Mouse (Mus musculus) limb, embryonic 11.5 days (tissue): Measurements from ENCODE around the gene Lrba. TPM values are rescaled to one million over a fixed set of nuclear protein-coding genes. Genes with fewer than 3 reads are reported as not detected.

Experiments used
- ATAC-seq: fragments of 200-750 bp; cut with Nextera tagmentation; 2 replicates; pipeline ENCODE4 v1.8.0; 2017; ENCODE audit warnings: low read depth; ENCODE audit not compliant: insufficient number of reproducible peaks, low FRiP score, low TSS enrichment
- DNase-seq: peaks from one replicate; pipeline ENCODE4 v3.0.0-alpha.2; 2015; ENCODE audit warnings: low spot score
- H3K27ac ChIP-seq: fragments of 300-500 bp; sonication (generic); replicated peaks from 2 replicates; pipeline ENCODE4 v1.5.1; 2014; ENCODE audit warnings: low read depth, mild to moderate bottlenecking, low read length
- H3K27me3 ChIP-seq: fragments of 300-500 bp; sonication (generic); 2 replicates; pipeline ENCODE4 v1.6.1; 2014; ENCODE audit warnings: mild to moderate bottlenecking, low read length, mixed read lengths; ENCODE audit not compliant: control insufficient read depth, insufficient read depth
- H3K36me3 ChIP-seq: fragments of 300-500 bp; sonication (generic); 2 replicates; pipeline ENCODE4 v1.6.1; 2014; ENCODE audit warnings: mild to moderate bottlenecking, low read length, moderate library complexity, mixed read lengths; ENCODE audit not compliant: control insufficient read depth, insufficient read depth
- H3K4me1 ChIP-seq: fragments of 300-500 bp; sonication (generic); 2 replicates; pipeline ENCODE4 v1.6.1; 2014; ENCODE audit warnings: low read length, mixed read lengths; ENCODE audit not compliant: control insufficient read depth, insufficient read depth
- H3K4me2 ChIP-seq: fragments of 300-500 bp; sonication (generic); 2 replicates; pipeline ENCODE4 v1.6.1; 2014; ENCODE audit warnings: low read depth, mild to moderate bottlenecking, moderate library complexity; ENCODE audit not compliant: severe bottlenecking
- H3K4me3 ChIP-seq: fragments of 300-500 bp; sonication (generic); 2 replicates; pipeline ENCODE4 v1.5.1; 2014; ENCODE audit warnings: low read depth, low read length
- H3K9ac ChIP-seq: fragments of 300-500 bp; sonication (generic); 2 replicates; pipeline ENCODE4 v1.6.1; 2014; ENCODE audit warnings: mild to moderate bottlenecking, low read length
- H3K9me3 ChIP-seq: fragments of 300-500 bp; sonication (generic); 2 replicates; pipeline ENCODE4 v1.6.1; 2016; ENCODE audit warnings: low read length; ENCODE audit not compliant: control insufficient read depth
- WGBS: fragments of 180-500 bp; shearing (Covaris S2); extraction: QIAGEN DNeasy Blood & Tissue Kit; methylation state at CpG from one replicate; pipeline ENCODE4 v1.1.7; 2014; 5-methylcytosine and 5-hydroxymethylcytosine counted together
- polyA plus RNA-seq: library from polyadenylated mRNA; unstranded; fragments of >200 nt; fragmentation: Nextera tagmentation; extraction: Ambion mirVana; gene quantifications from 2 replicates; pipeline ENCODE4 v1.2.1, GENCODE M21; 2014

Lrba gene
- polyA plus RNA-seq, 1 experiment from 2014 or later: 11.9 TPM

GRCm38 (mm10) chr3:86693553-86693952, 469.1 kb downstream of the Lrba start:
- Histone ChIP-seq H3K9me3 (no peaks in the 10 kb centered on the region), H3K27me3 (no peaks in the 10 kb centered on the region), H3K4me2 (no peak overlapping the region), H3K4me3 (no peak overlapping the region), H3K36me3 (no peaks in the 10 kb centered on the region), H3K4me1 (no peaks in the 10 kb centered on the region), H3K9ac (no peak overlapping the region), H3K27ac (no peak overlapping the region)
- DNase-seq: no peak
- no peak for ATAC-seq
- 42% methylated on average over 7 of the region's 7 CpGs for WGBS

GRCm38 (mm10) chr3:86698947-86699346, 474.5 kb downstream of the Lrba start:
- Histone ChIP-seq H3K4me2 (no peak overlapping the region), H3K36me3 (no peaks in the 10 kb centered on the region), H3K27me3 (no peaks in the 10 kb centered on the region), H3K27ac (no peak overlapping the region), H3K9ac (no peak overlapping the region), H3K4me3 (no peak overlapping the region), H3K9me3 (no peaks in the 10 kb centered on the region), H3K4me1 (0 out of 2 replicates have a peak, but pooled peaks cover 3% of the 10 kb centered on the region)
- DNase-seq: no peak
- WGBS: 94% methylated on average over 2 of the region's 2 CpGs
- ATAC-seq: no peak

DNA sequence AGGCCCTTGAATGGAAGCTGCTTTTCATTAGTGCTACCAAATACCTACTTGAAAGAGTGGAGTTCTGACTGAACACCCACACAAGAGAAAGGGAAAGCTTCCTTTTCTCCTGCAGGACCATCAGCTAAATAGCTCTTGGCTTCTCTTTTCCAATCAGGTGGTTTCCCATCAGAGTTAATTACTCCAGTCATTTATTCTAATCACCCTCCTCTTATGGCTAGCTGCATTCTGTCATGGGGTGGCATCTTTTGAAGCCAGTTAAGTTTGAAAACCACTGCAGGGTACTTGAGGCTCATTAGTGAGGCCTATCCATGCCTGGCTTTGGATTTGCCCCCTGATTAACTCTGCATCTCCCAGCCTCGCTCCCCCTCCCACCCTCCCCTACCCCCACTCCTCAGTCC, 476.7 kb downstream of the Lrba start:
- peak; percentile 81 for ATAC-seq
- Histone ChIP-seq H3K27me3 (no peaks in the 10 kb centered on the region), H3K4me1 (peaks cover 4% of the 10 kb centered on the region; the same call in 1 of the 2 replicates), H3K4me2 (no peak overlapping the region), H3K36me3 (no peaks in the 10 kb centered on the region), H3K9me3 (no peaks in the 10 kb centered on the region), H3K9ac (no peak overlapping the region), H3K4me3 (no peak overlapping the region), H3K27ac (peak overlapping the region; percentile 38)
- DNase-seq: peak; percentile 64
- 0% methylated on average over 1 of the region's 1 CpGs for WGBS

DNA sequence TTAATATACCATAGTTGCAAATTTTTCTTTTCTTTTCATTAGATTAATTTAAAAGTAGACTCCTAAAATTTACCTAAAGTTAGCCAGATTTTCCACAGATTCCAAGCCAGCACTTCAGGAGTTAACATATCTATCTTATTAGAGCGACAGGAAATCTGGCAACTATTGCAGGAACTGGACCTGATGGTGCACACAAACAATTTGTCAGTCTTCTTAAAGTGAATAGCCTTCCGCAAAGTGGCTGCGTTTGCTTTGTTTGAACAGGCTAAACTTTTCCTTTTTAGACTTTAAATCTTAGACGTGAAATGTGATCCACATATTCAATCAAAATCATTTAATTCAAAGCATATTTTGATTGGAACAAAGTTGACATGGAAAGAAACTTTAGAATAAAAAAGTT, 485.0 kb downstream of the Lrba start:
- H3K4me3 ChIP-seq: no peak overlapping the region
- no peak for ATAC-seq
- H3K9ac ChIP-seq: no peak overlapping the region
- H3K27ac ChIP-seq: no peak overlapping the region
- peaks cover 8% of the 10 kb centered on the region; the same call in 1 of the 2 replicates for H3K4me1 ChIP-seq
- WGBS: 8% methylated on average over 4 of the region's 4 CpGs
- H3K4me2 ChIP-seq: no peak overlapping the region
- H3K27me3 ChIP-seq: no peaks in the 10 kb centered on the region
- no peaks in the 10 kb centered on the region for H3K9me3 ChIP-seq
- no peaks in the 10 kb centered on the region for H3K36me3 ChIP-seq
- DNase-seq: no peak

- Histone ChIP-seq H3K9ac (no peak overlapping the region), H3K4me2 (no peak overlapping the region), H3K27ac (no peak overlapping the region), H3K4me1 (0 out of 2 replicates have a peak, but pooled peaks cover 4% of the 10 kb centered on the region), H3K4me3 (no peak overlapping the region), H3K27me3 (no peaks in the 10 kb centered on the region), H3K36me3 (no peaks in the 10 kb centered on the region), H3K9me3 (no peaks in the 10 kb centered on the region)
- 83% methylated on average over 1 of the region's 1 CpGs for WGBS
- DNase-seq (no peak), ATAC-seq (no peak)
Observed at GRCm38 (mm10) chr3:86711530-86711929, 487.1 kb downstream of the Lrba start.

GRCm38 (mm10) chr3:86712758-86713157, 488.3 kb downstream of the Lrba start:
- no peak for ATAC-seq
- H3K27ac ChIP-seq: no peak overlapping the region
- 0 out of 2 replicates have a peak, but pooled peaks cover 3% of the 10 kb centered on the region for H3K4me1 ChIP-seq
- H3K4me3 ChIP-seq: no peak overlapping the region
- no peaks in the 10 kb centered on the region for H3K27me3 ChIP-seq
- H3K9me3 ChIP-seq: no peaks in the 10 kb centered on the region
- WGBS: 30% methylated on average over 3 of the region's 3 CpGs
- no peak overlapping the region for H3K9ac ChIP-seq
- no peak for DNase-seq
- no peak overlapping the region for H3K4me2 ChIP-seq
- no peaks in the 10 kb centered on the region for H3K36me3 ChIP-seq

DNA sequence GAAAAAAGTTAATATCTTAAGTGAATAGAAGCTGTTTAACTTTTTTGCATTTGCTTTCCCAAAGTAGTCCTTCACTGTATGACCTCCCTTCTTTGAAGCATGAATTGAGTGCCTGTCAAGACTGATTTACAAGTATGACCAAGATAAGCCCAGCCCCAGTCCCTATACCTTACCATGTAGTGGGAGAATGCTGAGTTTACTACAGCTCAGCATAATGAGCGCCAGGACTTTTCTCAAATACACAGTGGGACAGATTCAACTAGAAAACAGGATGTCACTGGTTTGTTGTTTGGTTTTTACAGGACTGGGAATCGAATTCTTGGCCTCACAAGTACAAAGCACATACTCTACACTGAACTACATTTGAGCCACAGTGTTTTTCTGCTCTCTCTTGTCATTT, 490.0 kb downstream of the Lrba start:
- Histone ChIP-seq H3K4me1 (no peaks in the 10 kb centered on the region), H3K27ac (no peak overlapping the region), H3K9me3 (no peaks in the 10 kb centered on the region), H3K4me2 (no peak overlapping the region), H3K9ac (no peak overlapping the region), H3K36me3 (no peaks in the 10 kb centered on the region), H3K27me3 (no peaks in the 10 kb centered on the region), H3K4me3 (no peak overlapping the region)
- 60% methylated on average over 2 of the region's 2 CpGs for WGBS
- no peak for DNase-seq
- no peak for ATAC-seq

DNA sequence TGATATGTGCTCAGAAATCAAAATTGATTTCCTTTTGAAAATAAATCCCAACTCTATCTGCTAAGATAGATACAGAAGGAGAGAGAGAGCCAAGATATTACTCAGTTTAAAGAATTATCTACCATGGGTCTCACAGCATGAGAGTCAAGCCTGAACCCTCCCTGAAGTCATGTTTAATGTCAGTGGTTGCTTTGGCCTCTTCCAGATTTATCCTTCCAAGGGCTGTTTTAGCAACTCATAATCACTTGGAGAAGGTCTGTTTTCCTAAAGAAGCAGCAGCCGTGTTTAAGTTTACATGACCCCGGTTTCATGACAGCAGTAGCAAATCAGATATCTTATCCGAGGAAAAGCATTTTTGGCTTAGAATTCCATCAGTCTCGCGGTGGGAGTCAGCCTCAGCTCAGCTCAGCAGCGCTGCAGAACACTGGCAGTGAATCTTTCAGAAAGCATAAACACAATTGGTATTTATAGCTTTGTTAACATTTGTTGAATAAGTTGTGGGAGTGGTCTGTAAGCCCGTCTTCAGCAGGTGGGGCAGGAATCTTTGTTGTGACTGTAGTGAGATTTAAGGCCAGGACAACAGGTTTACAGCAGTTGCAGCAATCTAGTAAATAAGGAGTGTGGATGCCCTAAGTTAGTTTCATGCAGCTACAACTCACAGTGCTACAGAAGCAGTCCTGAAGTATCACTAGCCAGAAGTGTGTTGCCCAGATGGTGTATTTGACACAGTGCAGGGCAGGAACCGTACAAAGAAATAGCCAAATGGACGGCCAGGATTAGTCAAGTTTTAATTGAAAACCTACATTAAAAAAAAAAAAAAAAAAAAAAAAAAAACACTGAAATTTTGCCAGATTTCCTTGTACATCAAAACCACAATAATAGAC, 499.2 kb downstream of the Lrba start:
- Histone ChIP-seq H3K27me3 (no peaks in the 10 kb centered on the region), H3K36me3 (no peaks in the 10 kb centered on the region), H3K9me3 (no peaks in the 10 kb centered on the region), H3K4me3 (no peak overlapping the region), H3K27ac (peak overlapping the region; percentile 59; the same call in 1 of the 2 replicates), H3K9ac (no peak overlapping the region), H3K4me2 (no peak overlapping the region), H3K4me1 (peaks cover 13% of the 10 kb centered on the region; the same call in 1 of the 2 replicates)
- 24% methylated on average over 9 of the region's 9 CpGs for WGBS
- ATAC-seq: no peak
- DNase-seq: no peak
